Mouse (Mus musculus) gastrocnemius, adult 2 months (tissue): Measurements from ENCODE around the gene Uchl3. TPM values are rescaled to one million over a fixed set of nuclear protein-coding genes. Genes with fewer than 3 reads are reported as not detected.

Experiments
- DNase-seq: peaks from one replicate; pipeline ENCODE4 v3.0.0; 2022
- H3K27ac ChIP-seq: fragments of 200-600 bp; 2 replicates; pipeline ENCODE4 v1.8.1; 2022; ENCODE audit warnings: mild to moderate bottlenecking
- H3K4me3 ChIP-seq: fragments of 200-600 bp; 2 replicates; pipeline ENCODE4 v1.8.1; 2022; ENCODE audit warnings: mild to moderate bottlenecking, moderate library complexity
- CTCF ChIP-seq: fragments of 200-600 bp; IDR thresholded peaks from 2 replicates; pipeline ENCODE4 v1.8.1; 2022; ENCODE audit warnings: antibody characterized with exemption, mild to moderate bottlenecking, moderate library complexity
- intact Hi-C: fragments of 180-260 bp; cut with DNase I; formaldehyde crosslinking; loops from one replicate; pipeline ENCODE4 v1.15.1; 2025
- long read RNA-seq, 2 experiments: library from polyadenylated mRNA; stranded (forward); transcript quantifications; one replicate each; pipeline ENCODE4 v2.0.0; 2021
- total RNA-seq, 2 experiments: library from RNA; stranded (reverse); gene quantifications; 2 replicates each; pipeline ENCODE4 v1.2.3; 2021

The Uchl3 gene
- 10 to 100 TPM; 25.9 to 32.9 TPM for total RNA-seq
- long read RNA-seq, experiment 1, partial matches to known transcripts = 1 of 61 reads
- long read RNA-seq, experiment 1, other reads (novel, unspliced or antisense) = 58 of 61 reads
- long read RNA-seq, experiment 2, partial matches to known transcripts = 2 of 68 reads
- long read RNA-seq, experiment 2, other reads (novel, unspliced or antisense) = 66 of 68 reads

- peak within 1 kb of the TSS; percentile 97 for H3K27ac ChIP-seq
- peak within 1 kb of the TSS; percentile 97 for H3K4me3 ChIP-seq
- intact Hi-C loops = loop anchor here (1.0 to 2.0 kb wide), 3 partner anchors 14 to 193 kb away; partner anchors contain the start of gene Commd6
- TF ChIP-seq CTCF = peak; percentile 96
- peak; percentile 97 for DNase-seq
Observed at GRCm38 (mm10) chr14:101653581-101654525, at the start of gene Uchl3. Uchl3 (plus strand) TSS chr14:101653967.

GRCm38 (mm10) chr14:101605843-101606242 is 47.9 kb upstream of the Uchl3 start:
- no peak overlapping the region for H3K4me3 ChIP-seq
- no peak for DNase-seq
- peak; percentile 14; the same call in 1 of the 2 replicates for TF ChIP-seq CTCF
- intact Hi-C loops = no loop called here
- no peak overlapping the region for H3K27ac ChIP-seq

- H3K27ac ChIP-seq = peak overlapping the region; percentile 86
Observed at GRCm38 (mm10) chr14:101607631-101608518, 45.9 kb upstream of the Uchl3 start.

GRCm38 (mm10) chr14:101608519-101609368 is 45.0 kb upstream of the Uchl3 start, which contains the start of gene Tbc1d4:
Tbc1d4 (minus strand) TSS chr14:101609191.
- TF ChIP-seq CTCF = peak; percentile 85
- Histone ChIP-seq H3K27ac (peak within 1 kb of the TSS; percentile 86), H3K4me3 (peak within 1 kb of the TSS; percentile 85)
- intact Hi-C loops = loop anchor here (1.0 kb wide), 1 partner anchor 91 kb away; no protein-coding TSS in a partner anchor
- peak; percentile 90 for DNase-seq

More at GRCm38 (mm10) chr14:101607631-101608518, 45.9 kb upstream of the Uchl3 start:
- peak overlapping the region; percentile 85 for H3K4me3 ChIP-seq
- DNase-seq = peak; percentile 60
- TF ChIP-seq CTCF = peak; percentile 32; the same call in 1 of the 2 replicates
- intact Hi-C loops = no loop called here

- no peak for DNase-seq
- no peak for TF ChIP-seq CTCF
- intact Hi-C loops = no loop called here
- no peak overlapping the region for H3K27ac ChIP-seq
- no peak overlapping the region for H3K4me3 ChIP-seq
Observed at GRCm38 (mm10) chr14:101610701-101611100, 43.1 kb upstream of the Uchl3 start.

GRCm38 (mm10) chr14:101613206-101613605 is 40.6 kb upstream of the Uchl3 start:
- Histone ChIP-seq H3K4me3 (no peak overlapping the region), H3K27ac (no peak overlapping the region)
- no peak for TF ChIP-seq CTCF
- DNase-seq = no peak
- intact Hi-C loops = no loop called here

GRCm38 (mm10) chr14:101616178-101616577 is 37.6 kb upstream of the Uchl3 start:
- H3K4me3 ChIP-seq = no peak overlapping the region
- no peak for TF ChIP-seq CTCF
- intact Hi-C loops = no loop called here
- H3K27ac ChIP-seq = no peak overlapping the region
- DNase-seq = no peak

GRCm38 (mm10) chr14:101617680-101618079 is 36.1 kb upstream of the Uchl3 start:
- intact Hi-C loops = no loop called here
- Histone ChIP-seq H3K4me3 (no peak overlapping the region), H3K27ac (no peak overlapping the region)
- TF ChIP-seq CTCF = no peak; the same call in 1 of the 2 replicates
- no peak for DNase-seq

GRCm38 (mm10) chr14:101630548-101630947 is 23.2 kb upstream of the Uchl3 start:
- no peak overlapping the region for H3K4me3 ChIP-seq
- intact Hi-C loops = no loop called here
- H3K27ac ChIP-seq = no peak overlapping the region
- no peak for TF ChIP-seq CTCF
- DNase-seq = no peak

GRCm38 (mm10) chr14:101635765-101636164 is 18.0 kb upstream of the Uchl3 start:
- intact Hi-C loops = no loop called here
- no peak for DNase-seq
- TF ChIP-seq CTCF = peak; percentile 31; the same call in 1 of the 2 replicates

GRCm38 (mm10) chr14:101637381-101637780 is 16.4 kb upstream of the Uchl3 start:
- no peak for TF ChIP-seq CTCF
- Histone ChIP-seq H3K27ac (no peak overlapping the region), H3K4me3 (no peak overlapping the region)
- DNase-seq = no peak
- intact Hi-C loops = no loop called here

More at GRCm38 (mm10) chr14:101635765-101636164, 18.0 kb upstream of the Uchl3 start:
- Histone ChIP-seq H3K27ac (no peak overlapping the region), H3K4me3 (no peak overlapping the region)
